10 mouse cellular contexts compared by ENCODE assay signal in genomic region chr9:10269342-10269741, GRCm38 (mm10).
DNase-seq lines count a peak whose midpoint lies in the region; ATAC-seq and TF ChIP-seq lines count a peak whose summit lies in the region.
"Had no signal": no experiment of that assay in that cellular context is flagged by ENCODE, and none has a peak within 500 bp of the region (broad histone marks: within the 10 kb centered on the region; RNA-seq: fewer than 3 reads in every experiment).

No protein-coding gene starts in this region.

- peak; percentile 99 for ATAC-seq in forebrain, embryonic 16.5 days
- ATAC-seq in midbrain, embryonic 13.5 days = peak; percentile 97
- no peak for ATAC-seq in heart, embryonic 12.5 days (ENCODE audit: insufficient number of reproducible peaks, low FRiP score)

- H3K9ac ChIP-seq in forebrain, embryonic 16.5 days (replicated peaks; ENCODE audit: low read depth, low read length) = no peak overlapping the region
- H3K9ac ChIP-seq in midbrain, embryonic 13.5 days (replicated peaks) = no peak overlapping the region
- no peak overlapping the region for H3K9ac ChIP-seq in heart, embryonic 12.5 days
- H3K9ac ChIP-seq: liver, embryonic 15.5 days had no signal

- H3K36me3 ChIP-seq in forebrain, embryonic 16.5 days (ENCODE audit: control insufficient read depth, insufficient read depth) = no peaks in the 10 kb centered on the region
- no peaks in the 10 kb centered on the region for H3K36me3 ChIP-seq in midbrain, embryonic 13.5 days
- no peaks in the 10 kb centered on the region for H3K36me3 ChIP-seq in heart, embryonic 10.5 days
- H3K36me3 ChIP-seq in heart, embryonic 12.5 days = no peaks in the 10 kb centered on the region
- H3K36me3 ChIP-seq: liver, embryonic 15.5 days had no signal

- DNase-seq in brain, embryonic 14.5 days (ENCODE audit: low read depth) = peak; percentile 96
- DNase-seq in layer of hippocampus, adult 9-11 months = peak; percentile 65
- no peak for DNase-seq in heart, embryonic 10.5 days (ENCODE audit: low spot score)
- no peak for DNase-seq in gastrocnemius, adult 2 months
- no peak for DNase-seq in cerebellum, adult 2 months
- DNase-seq: thymus, adult 18-20 months had no signal

- no peak for TF ChIP-seq CTCF in brain, embryonic 14.5 days (IDR thresholded peaks at IDR 0.05; ENCODE audit: borderline replicate concordance, extremely low read depth, insufficient read depth, insufficient read length)
- no peak for TF ChIP-seq CTCF in gastrocnemius, adult 2 months (IDR thresholded peaks at IDR 0.05)
- no peak for TF ChIP-seq CTCF in cerebellum, adult 2 months (IDR thresholded peaks at IDR 0.05; ENCODE audit: borderline replicate concordance, insufficient read depth, low read depth, low read length)

- 0% methylated on average over 2 of the region's 2 CpGs for WGBS in forebrain, embryonic 16.5 days
- 13% methylated on average over 2 of the region's 2 CpGs for WGBS in midbrain, embryonic 13.5 days
- 63% methylated on average over 2 of the region's 2 CpGs for WGBS in heart, embryonic 10.5 days
- 52% methylated on average over 2 of the region's 2 CpGs for WGBS in heart, embryonic 12.5 days
- WGBS in cerebellum, adult 2 months = 39% methylated on average over 2 of the region's 2 CpGs

- no peak overlapping the region for H3K4me2 ChIP-seq in forebrain, embryonic 16.5 days (ENCODE audit: low read length)
- H3K4me2 ChIP-seq in midbrain, embryonic 13.5 days (replicated peaks) = no peak overlapping the region
- H3K4me2 ChIP-seq in heart, embryonic 12.5 days = no peak overlapping the region
- H3K4me2 ChIP-seq: liver, embryonic 15.5 days had no signal

- intact Hi-C loops in gastrocnemius, adult 2 months (cut with DNase I) = no loop called here

- no peaks in the 10 kb centered on the region for H3K9me3 ChIP-seq in forebrain, embryonic 16.5 days (ENCODE audit: control insufficient read depth, low read length)
- H3K9me3 ChIP-seq in midbrain, embryonic 13.5 days = no peaks in the 10 kb centered on the region
- H3K9me3 ChIP-seq in heart, embryonic 10.5 days = no peaks in the 10 kb centered on the region
- no peaks in the 10 kb centered on the region for H3K9me3 ChIP-seq in heart, embryonic 12.5 days (replicated peaks)
- H3K9me3 ChIP-seq: liver, embryonic 15.5 days had no signal

- peaks cover 8% of the 10 kb centered on the region for H3K4me1 ChIP-seq in forebrain, embryonic 16.5 days (replicated peaks; ENCODE audit: control insufficient read depth, insufficient read depth, low read length)
- H3K4me1 ChIP-seq in midbrain, embryonic 13.5 days (replicated peaks) = peaks cover 12% of the 10 kb centered on the region
- H3K4me1 ChIP-seq in heart, embryonic 10.5 days = no peaks in the 10 kb centered on the region
- H3K4me1 ChIP-seq in heart, embryonic 12.5 days (replicated peaks) = no peaks in the 10 kb centered on the region
- H3K4me1 ChIP-seq in cerebellum, adult 2 months (ENCODE audit: control insufficient read depth, insufficient read depth, low read length) = no peaks in the 10 kb centered on the region
- H3K4me1 ChIP-seq: liver, embryonic 15.5 days had no signal

- no peak overlapping the region for H3K4me3 ChIP-seq in forebrain, embryonic 16.5 days (replicated peaks; ENCODE audit: low read length)
- H3K4me3 ChIP-seq in midbrain, embryonic 13.5 days (replicated peaks) = no peak overlapping the region
- no peak overlapping the region for H3K4me3 ChIP-seq in heart, embryonic 10.5 days
- H3K4me3 ChIP-seq in heart, embryonic 12.5 days = no peak overlapping the region
- no peak overlapping the region for H3K4me3 ChIP-seq in gastrocnemius, adult 2 months
- H3K4me3 ChIP-seq in cerebellum, adult 2 months (replicated peaks; ENCODE audit: insufficient read depth, low read depth, low read length) = no peak overlapping the region
- H3K4me3 ChIP-seq: liver, embryonic 15.5 days had no signal

- H3K27me3 ChIP-seq in forebrain, embryonic 16.5 days (replicated peaks; ENCODE audit: control insufficient read depth, insufficient read depth, low read length) = no peaks in the 10 kb centered on the region
- no peaks in the 10 kb centered on the region for H3K27me3 ChIP-seq in midbrain, embryonic 13.5 days
- H3K27me3 ChIP-seq in heart, embryonic 10.5 days (ENCODE audit: insufficient read depth, poor library complexity, severe bottlenecking) = no peaks in the 10 kb centered on the region
- H3K27me3 ChIP-seq in heart, embryonic 12.5 days (replicated peaks) = no peaks in the 10 kb centered on the region
- H3K27me3 ChIP-seq in cerebellum, adult 2 months (ENCODE audit: control insufficient read depth, insufficient read depth, low read length) = no peaks in the 10 kb centered on the region
- H3K27me3 ChIP-seq: liver, embryonic 15.5 days had no signal

- TF ChIP-seq POLR2A in brain, embryonic 14.5 days (IDR thresholded peaks at IDR 0.05; ENCODE audit: borderline replicate concordance, extremely low read depth, insufficient read depth, insufficient read length, poor library complexity, severe bottlenecking) = no peak
- no peak for TF ChIP-seq POLR2A in cerebellum, adult 2 months (IDR thresholded peaks at IDR 0.05; ENCODE audit: borderline replicate concordance, insufficient read depth, low read length)

- H3K27ac ChIP-seq in forebrain, embryonic 16.5 days (ENCODE audit: low read length) = peak overlapping the region; percentile 45
- H3K27ac ChIP-seq in midbrain, embryonic 13.5 days = peak overlapping the region; percentile 31
- no peak overlapping the region for H3K27ac ChIP-seq in heart, embryonic 10.5 days
- no peak overlapping the region for H3K27ac ChIP-seq in heart, embryonic 12.5 days (ENCODE audit: poor library complexity, severe bottlenecking)
- H3K27ac ChIP-seq in gastrocnemius, adult 2 months = no peak overlapping the region
- no peak overlapping the region for H3K27ac ChIP-seq in cerebellum, adult 2 months (ENCODE audit: insufficient read depth, low read length)
- H3K27ac ChIP-seq: liver, embryonic 15.5 days had no signal

Comparison
In these comparisons a context has a peak if more than half of its experiments do, and no peak if none do; other contexts are left out.
1. DNase-seq: peak in brain, embryonic 14.5 days (single experiment) and layer of hippocampus, adult 9-11 months (single experiment); none in heart, embryonic 10.5 days (single experiment), gastrocnemius, adult 2 months (single experiment) and cerebellum, adult 2 months (0 of 2).
2. H3K27ac ChIP-seq: peak in forebrain, embryonic 16.5 days (single experiment) and midbrain, embryonic 13.5 days (single experiment); none in heart, embryonic 10.5 days (single experiment), heart, embryonic 12.5 days (single experiment), gastrocnemius, adult 2 months (single experiment) and cerebellum, adult 2 months (single experiment).